Mouse (Mus musculus) v-Abl transformed pro-B cells (cell line): ENCODE data around the gene Reep3.

Experiments used
- in situ Hi-C, 2 experiments: fragments of 400-800 bp; cut with MboI; formaldehyde crosslinking; loops; one replicate each; pipeline ENCODE4 v1.15.1; 2025; ENCODE audit not compliant: unreplicated experiment in 2 of 2

Gene Reep3

DNA sequence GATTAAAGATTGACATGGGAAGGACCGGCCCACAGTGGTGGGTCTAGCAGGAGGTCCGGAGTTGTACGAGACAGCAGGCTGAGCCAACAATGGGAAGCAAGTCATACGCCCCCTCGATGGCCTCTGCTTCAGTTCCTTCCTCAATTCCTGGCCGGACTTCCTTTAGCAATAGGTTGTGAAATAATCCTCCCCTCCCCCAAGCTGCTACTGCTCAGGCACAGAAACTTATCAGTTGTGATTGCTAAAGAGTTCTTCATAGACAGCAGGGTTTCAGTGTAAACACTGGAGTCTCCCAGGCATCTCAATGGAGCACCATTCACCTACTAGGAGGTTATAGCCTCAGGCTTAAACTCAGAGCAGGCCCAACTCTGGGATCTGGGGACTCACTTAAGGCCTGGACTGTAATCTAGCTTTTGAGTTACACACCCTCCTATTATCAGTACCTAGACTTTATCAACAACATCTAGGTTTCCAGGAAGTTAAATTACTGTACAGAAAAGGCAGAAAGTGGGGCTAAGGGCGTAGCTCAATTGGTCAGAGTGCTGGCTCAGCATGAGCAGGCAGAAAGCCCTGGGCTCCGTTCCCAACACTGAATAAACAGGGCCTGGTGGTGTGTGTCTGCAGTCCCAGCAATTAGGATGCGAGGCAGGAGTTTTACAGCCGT, 71.0 kb downstream of the Reep3 start:
- in situ Hi-C loops = no loop called here

DNA sequence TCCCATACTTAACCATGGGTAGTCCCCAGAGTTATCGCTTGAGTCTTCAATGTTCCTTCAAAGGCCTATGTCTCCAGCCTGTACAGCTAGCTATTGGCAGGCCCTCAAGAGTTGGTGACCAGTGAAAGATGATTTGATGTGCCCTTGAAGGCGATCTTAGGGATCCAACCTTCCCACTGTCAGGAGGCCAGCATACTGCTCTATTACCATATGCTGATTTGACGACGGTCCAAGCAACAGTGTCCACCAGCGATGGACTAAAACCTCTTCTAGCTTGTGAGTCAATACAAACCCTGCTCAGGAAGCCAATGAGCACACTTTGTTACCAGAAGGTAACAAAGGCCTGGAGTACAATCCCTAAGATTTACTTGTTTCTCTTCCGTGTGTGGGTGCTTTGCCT, 72.4 kb downstream of the Reep3 start:
- in situ Hi-C loops = loop anchor here in 1 of 2 experiments (25.0 kb wide), 1 partner anchor 513 kb away; the partner anchor contains the start of genes Ado and Egr2

DNA sequence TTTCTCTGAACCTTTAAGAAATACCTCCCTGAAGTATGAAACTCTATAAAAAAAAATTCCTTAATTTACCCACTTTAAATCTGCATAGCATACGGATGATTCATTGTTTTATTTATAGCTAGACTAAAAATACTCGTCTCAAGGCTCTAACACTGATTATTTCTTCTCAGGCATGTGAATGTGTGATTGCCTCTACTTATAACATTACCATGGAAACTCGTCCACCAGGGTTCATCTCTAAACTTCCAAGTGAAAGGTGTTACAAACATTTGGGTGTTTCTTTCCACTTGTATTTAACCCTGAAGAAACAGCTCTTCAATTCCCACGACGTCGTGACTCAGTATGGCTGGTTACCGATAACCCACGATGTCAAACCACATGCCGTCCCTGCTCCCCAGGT, 73.7 kb downstream of the Reep3 start:
- in situ Hi-C loops = loop anchor here in 1 of 2 experiments (25.0 kb wide), 1 partner anchor 514 kb away; the partner anchor contains the start of genes Ado and Egr2

- in situ Hi-C loops = loop anchor here in 1 of 2 experiments (25.0 kb wide), 1 partner anchor 516 kb away; the partner anchor contains the start of genes Ado and Egr2
These were observed 75.3 kb downstream of the Reep3 start for GRCm38 (mm10) chr10:67021494-67021893.

GRCm38 (mm10) chr10:67018875-67019274, 77.9 kb downstream of the Reep3 start:
- in situ Hi-C loops = loop anchor here in 1 of 2 experiments (25.0 kb wide), 1 partner anchor 518 kb away; the partner anchor contains the start of genes Ado and Egr2

GRCm38 (mm10) chr10:67017891-67018290, 78.9 kb downstream of the Reep3 start:
- in situ Hi-C loops = loop anchor here in 1 of 2 experiments (25.0 kb wide), 1 partner anchor 519 kb away; the partner anchor contains the start of genes Ado and Egr2

- in situ Hi-C loops = loop anchor here in 1 of 2 experiments (25.0 kb wide), 1 partner anchor 520 kb away; the partner anchor contains the start of genes Ado and Egr2
These were observed 79.4 kb downstream of the Reep3 start for GRCm38 (mm10) chr10:67017315-67017714.

GRCm38 (mm10) chr10:67016615-67017278, 80.0 kb downstream of the Reep3 start:
- in situ Hi-C loops = loop anchor here in 1 of 2 experiments (25.0 kb wide), 1 partner anchor 521 kb away; the partner anchor contains the start of genes Ado and Egr2

- in situ Hi-C loops = loop anchor here in 1 of 2 experiments (25.0 kb wide), 1 partner anchor 523 kb away; the partner anchor contains the start of genes Ado and Egr2
These were observed 82.0 kb downstream of the Reep3 start for GRCm38 (mm10) chr10:67014746-67015145.

- in situ Hi-C loops = loop anchor here in 1 of 2 experiments (25.0 kb wide), 1 partner anchor 527 kb away; the partner anchor contains the start of genes Ado and Egr2
These were observed 86.2 kb downstream of the Reep3 start for GRCm38 (mm10) chr10:67010521-67010920.

DNA sequence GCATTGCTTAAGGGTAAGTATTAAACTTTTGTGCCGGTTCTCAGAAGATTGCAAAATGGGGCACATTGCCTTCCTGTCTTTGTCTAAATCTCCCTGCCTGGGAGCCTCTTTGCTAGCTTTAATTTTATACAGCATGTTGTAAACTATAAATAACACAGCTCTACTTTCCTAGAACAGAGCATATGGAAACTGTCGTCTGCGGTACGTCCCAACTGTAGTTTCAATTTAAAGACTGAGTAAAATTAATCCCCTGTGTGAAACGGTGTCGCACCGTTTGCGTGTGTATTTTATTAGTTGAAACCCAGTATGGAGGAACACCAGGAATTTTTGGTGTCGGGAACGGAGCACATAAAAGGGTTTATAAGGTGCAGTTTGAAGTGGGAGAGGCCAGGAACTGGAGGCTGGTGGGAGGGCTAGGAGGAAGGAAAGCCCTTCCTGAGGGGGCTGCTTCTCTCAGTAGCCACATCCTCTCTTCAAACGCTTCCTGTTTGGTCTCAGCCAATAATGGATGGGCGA, 92.2 kb downstream of the Reep3 start:
- in situ Hi-C loops = loop anchor here (5.0 to 25.0 kb wide), 5 partner anchors 90 to 533 kb away; partner anchors contain the start of genes Ado (in 1 of the 2), Egr2 (in 1 of the 2), Jmjd1c (in 1 of the 2) and Reep3 (in 1 of the 2)

DNA sequence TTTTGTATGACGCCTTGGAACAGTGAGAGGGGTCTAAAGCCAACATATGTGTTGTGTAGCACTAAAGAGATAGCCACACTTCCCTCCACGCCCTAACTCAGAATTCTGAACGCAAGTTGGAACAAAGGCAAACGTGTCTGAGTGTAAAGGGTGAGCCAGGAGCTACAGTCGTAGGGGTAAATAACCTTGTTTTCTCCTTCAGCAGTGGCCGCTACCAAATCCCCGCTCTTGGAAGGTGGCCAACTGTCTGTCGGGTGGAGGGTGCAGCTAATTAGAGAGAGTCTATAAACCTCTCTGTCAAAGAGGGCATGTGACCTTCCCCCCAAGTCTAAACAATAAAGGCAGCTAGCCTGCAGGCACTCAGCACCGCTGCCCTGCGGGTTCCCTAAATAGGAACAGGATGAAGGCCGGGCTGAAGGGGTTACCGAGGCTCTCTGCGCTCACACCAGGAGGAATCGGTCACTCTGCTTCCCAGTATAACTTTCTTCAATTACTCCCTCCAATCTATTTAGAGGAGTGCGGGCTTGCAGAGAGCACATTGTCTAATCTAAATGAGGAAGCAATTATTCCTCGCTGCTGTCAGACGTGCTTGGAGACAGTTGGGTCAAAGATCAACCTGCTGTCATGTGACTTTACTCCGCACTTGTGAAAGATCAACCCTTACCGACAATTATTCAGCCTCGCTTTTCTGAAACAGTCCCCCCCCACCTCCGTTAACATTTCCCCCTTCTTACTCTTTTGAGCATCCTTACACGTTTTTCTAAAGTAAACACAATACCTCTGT, 92.8 kb downstream of the Reep3 start:
- in situ Hi-C loops = loop anchor here (10.0 to 25.0 kb wide), 4 partner anchors 89 to 533 kb away; partner anchors contain the start of genes Ado (in 1 of the 2), Egr2 (in 1 of the 2), Jmjd1c (in 1 of the 2) and Reep3 (in 1 of the 2)

DNA sequence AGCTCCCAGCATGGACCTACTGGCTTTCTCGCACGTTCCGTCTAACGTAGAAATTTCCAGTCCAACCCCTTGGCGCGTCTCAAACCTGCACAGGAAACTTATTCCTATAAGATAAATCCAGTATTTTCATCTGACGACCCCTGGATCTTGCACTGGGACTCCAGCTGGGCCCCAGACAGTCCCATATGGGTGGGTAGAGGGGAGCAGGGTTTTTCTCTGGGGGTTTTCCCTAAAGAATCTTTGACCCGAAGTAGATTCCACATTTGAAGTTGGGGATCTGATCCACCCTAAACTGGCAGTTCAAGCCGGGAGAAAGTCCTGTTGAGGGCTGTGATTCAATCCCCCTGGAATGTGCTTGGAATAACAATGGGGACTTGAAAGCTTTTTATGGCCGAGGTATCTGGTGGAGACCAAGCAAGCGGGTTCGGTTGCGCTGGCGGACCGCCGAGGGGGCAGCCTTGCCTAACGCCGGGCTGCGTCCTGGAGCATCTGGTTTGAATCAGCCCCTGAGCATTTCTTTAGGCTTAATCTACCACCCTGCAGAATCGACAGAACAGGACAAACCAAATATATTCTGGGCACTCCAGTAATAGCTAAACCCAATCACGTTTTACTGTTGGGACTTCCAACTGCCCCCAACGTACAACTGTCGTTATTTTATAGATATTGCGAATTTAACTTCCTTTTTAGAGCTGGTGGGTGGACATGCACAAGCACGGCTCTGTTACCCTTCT, 93.6 kb downstream of the Reep3 start:
- in situ Hi-C loops = loop anchor here (10.0 to 25.0 kb wide), 4 partner anchors 88 to 534 kb away; partner anchors contain the start of genes Ado (in 1 of the 2), Egr2 (in 1 of the 2), Jmjd1c (in 1 of the 2) and Reep3 (in 1 of the 2)

DNA sequence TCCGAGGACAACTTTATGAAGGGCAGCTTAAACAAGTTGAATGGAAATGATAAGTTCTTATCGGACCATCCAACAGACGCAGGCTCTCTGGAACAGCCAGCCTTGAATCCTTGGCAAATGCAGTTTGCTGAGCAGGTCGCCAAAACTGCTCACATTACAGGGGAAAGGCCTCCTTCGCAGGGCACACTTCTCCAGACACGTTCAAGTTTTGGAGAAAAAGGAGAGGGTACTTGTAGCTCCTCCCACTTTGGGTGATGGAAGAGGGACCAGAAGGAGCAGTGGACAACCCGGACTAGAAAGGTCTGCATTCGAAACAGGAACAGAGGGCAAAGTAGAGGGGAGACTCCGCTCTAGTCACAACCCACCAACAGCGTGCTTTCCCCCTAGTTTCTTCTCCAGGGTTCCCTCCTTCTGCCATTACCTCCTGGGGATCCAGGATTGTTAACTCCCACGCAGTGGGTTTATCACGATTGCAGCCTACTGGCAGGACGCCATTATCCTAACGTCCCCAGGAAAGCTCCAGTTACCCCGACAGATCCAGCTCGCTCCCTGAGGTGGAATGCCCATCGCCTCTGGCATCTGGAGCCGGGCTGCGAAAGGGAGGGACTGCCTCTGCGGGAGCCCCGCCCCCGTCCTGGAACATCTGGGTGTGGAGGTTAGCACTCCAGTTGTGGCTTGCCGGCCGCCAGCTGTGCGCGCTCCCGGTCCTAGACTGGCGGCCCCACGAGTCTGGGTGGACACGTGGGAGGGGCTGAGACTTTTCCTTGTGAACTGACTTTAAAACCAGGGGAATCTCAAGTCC, 94.3 kb downstream of the Reep3 start:
- in situ Hi-C loops = loop anchor here (10.0 to 25.0 kb wide), 4 partner anchors 88 to 535 kb away; partner anchors contain the start of genes Ado (in 1 of the 2), Egr2 (in 1 of the 2), Jmjd1c (in 1 of the 2) and Reep3 (in 1 of the 2)

DNA sequence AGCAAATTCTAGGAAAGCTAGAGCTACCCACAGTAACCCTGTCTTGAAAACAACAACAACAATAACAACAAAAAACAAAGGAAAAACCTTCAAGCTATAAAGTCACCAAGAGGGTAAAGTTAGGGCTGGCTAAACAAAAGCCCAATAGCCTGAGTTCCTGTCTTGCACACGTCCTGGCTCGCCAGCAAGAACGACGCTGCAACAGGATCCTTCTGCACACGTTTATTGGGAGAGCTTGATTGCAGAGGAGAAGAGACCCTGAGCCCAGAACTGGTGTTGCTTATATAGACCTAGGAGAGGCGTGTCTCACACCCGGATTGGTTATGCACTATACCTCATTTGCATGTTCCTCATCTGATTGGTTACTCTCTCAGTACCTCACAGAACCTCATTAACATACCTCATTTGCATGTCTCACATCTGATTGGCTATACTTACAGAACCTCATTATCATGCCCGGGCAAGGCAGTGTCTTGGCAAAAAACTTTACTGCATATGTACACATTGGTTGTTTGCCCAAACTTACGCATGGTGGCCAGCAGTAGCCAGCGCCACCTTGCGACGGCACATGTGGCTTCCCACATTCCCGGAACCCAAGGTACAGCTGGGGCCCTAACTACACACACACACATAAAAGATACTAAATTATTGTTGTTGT, 95.7 kb downstream of the Reep3 start:
- in situ Hi-C loops = loop anchor here (10.0 to 25.0 kb wide), 4 partner anchors 86 to 536 kb away; partner anchors contain the start of genes Ado (in 1 of the 2), Egr2 (in 1 of the 2), Jmjd1c (in 1 of the 2) and Reep3 (in 1 of the 2)

GRCm38 (mm10) chr10:67000136-67000535, 96.6 kb downstream of the Reep3 start:
- in situ Hi-C loops = loop anchor here (10.0 to 25.0 kb wide), 4 partner anchors 85 to 537 kb away; partner anchors contain the start of genes Ado (in 1 of the 2), Egr2 (in 1 of the 2), Jmjd1c (in 1 of the 2) and Reep3 (in 1 of the 2)

DNA sequence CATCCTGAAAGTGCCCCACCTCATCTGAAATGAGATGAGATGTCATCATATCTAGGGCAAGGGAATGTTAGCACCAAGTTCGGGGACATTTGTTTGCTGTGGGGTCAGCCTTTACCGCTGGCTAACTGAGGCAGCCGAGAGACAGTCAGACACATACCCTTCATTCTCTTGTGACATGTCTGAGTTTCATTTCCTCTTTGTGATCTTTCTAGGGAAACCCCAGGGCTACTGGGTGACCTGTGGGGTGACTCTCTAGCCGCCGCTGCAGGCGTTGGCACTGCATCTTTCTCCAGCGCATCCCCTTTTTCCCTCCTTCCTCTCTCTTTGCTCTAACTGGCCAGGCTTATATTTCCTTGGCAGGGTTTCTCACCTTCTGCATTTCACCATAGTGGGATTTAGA, 98.0 kb downstream of the Reep3 start:
- in situ Hi-C loops = no loop called here
